Mouse (Mus musculus): Measurements from ENCODE around the gene Wdr18. TPM values are rescaled to one million over a fixed set of nuclear protein-coding genes. Genes with fewer than 3 reads are reported as not detected.
A peak's percentile ranks its signal among the peaks of the same experiment; 100 is the strongest.

Wdr18 gene
- total and polyA plus RNA-seq, 3 experiments, result 54.2 to 92.1 (median 70.8) TPM

DNA sequence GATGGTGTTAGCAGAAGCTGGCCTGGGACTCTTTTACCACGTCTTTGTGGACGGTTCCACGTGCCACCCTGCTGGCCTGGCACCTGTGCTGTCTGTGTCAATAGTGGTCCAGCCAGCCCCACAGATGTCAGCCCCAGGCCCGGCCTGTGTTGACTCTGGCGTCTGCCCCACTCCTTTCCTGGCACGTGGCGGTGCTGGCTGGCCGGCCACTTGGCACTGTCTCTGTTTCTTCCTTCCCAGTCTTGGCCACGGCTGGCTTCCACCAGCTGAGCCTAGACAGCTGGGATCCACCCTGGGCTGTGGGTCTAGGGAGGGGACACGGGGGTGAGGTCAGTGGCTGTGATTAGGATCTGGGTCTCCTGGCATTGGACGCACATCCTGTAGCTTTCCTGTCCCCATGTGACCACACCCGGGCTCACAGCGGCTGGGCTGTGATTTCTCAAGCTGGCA, 25.7 kb upstream of the Wdr18 start (continued):
- TF ChIP-seq POLR2A (IDR thresholded peaks at IDR 0.05; ENCODE audit: low read depth, low read length), result 0 out of 2 replicates have a peak, but pooled peaks have one; percentile 35
- TF ChIP-seq ETS1 (conservative IDR thresholded peaks at IDR 0.05; ENCODE audit: low read depth, low read length), result no peak

DNA sequence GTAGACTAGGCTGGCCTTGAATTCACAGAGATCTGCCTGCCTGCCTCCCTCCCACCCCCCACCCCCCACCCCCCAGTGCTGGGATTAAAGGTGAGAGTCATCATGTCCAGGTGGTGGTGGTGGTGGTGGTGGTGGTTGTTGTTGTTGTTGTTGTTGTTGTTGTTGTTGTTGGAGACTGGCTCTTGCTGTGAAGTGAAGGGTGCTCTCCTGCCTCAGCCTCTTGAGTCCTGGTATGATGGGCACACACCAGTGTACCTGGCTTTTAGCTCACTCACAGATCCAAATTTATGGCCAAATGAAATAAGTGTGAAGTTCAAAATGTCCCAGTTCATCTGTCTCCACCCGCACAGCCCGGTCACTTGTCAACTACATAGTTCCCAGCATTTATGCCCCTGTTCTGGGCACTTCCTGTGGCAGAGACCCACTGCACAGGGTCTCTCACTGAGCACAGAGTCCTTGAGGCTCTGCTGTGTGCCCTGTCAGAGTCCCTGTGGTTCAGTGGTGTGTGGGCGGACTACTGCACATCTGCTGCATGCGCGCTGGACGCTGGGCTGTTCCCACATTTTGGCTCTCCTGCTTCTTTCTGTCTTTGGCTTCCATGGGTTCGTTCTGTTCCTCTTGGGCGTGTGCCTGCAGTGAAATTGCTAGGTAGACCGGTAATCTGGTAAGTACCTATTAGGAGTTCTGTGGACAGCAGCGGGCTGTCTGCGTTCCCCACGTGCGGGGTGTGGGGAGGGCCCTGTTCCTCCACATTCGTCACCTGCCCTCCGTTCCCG, 25.0 kb upstream of the Wdr18 start:
- Histone ChIP-seq H3K36me3 (replicated peaks in 1 of 2; ENCODE audit: control insufficient read depth in 1 of 2, insufficient read depth in 1 of 2, low read length in 1 of 2) (peaks cover 73 to 96% of the 10 kb centered on the region in 2 experiments), H3K79me2 (replicated peaks; ENCODE audit: control insufficient read depth, extremely low read depth, insufficient read depth, poor library complexity, severe bottlenecking) (peaks cover 97% of the 10 kb centered on the region), H3K4me1 (ENCODE audit: control insufficient read depth in 1 of 2, insufficient read depth in 2 of 2) (peaks cover 68 to 98% of the 10 kb centered on the region in 2 experiments)

DNA sequence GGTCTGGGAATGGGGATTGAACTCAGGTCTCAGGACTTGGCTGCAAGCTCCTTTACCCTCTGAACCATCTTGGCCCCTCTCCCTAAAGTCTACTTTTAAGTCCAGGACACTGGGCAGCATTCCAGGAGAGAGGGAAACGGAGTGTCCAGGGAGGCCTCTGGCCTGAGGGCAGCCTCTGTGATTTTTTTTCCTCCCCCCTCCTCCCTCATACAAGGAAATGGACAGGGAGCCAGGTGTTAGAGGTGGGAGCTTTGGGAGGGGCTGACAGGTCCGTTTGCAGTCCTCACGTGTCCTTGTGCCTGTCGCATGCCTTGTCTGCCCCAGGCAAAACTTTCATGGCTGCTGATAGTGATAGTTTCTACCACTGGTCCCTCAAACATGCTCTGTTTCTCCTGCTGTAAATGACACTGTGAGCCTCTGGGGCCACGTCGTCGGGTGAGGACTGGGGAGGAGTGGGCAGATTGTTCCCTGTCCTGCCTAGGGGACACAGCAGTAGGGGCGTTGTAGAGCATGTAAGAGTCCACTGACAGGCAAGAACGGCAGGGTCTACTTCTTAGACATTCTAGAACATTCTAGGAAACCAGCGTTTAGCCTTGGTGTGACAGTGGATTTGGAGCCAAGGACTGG, 23.6 kb upstream of the Wdr18 start:
- Histone ChIP-seq H3K9me3 (replicated peaks; ENCODE audit: low read length) (no peaks in the 10 kb centered on the region), H3K4me3 (replicated peaks in 1 of 3; ENCODE audit: low read depth in 2 of 3, low read length in 2 of 3, poor library complexity in 1 of 3) (peak overlapping the region in 1 of 3 experiments; percentile 40), H3K36me3 (replicated peaks in 1 of 2; ENCODE audit: control insufficient read depth in 1 of 2, insufficient read depth in 1 of 2, low read length in 1 of 2) (peaks cover 66 to 91% of the 10 kb centered on the region in 2 experiments), H3K9ac (ENCODE audit: insufficient read depth, low read depth) (peak overlapping the region; percentile 43), H3K4me2 (ENCODE audit: insufficient read depth, low read depth, poor library complexity, severe bottlenecking) (peak overlapping the region; percentile 33), H3K27me3 (replicated peaks) (no peaks in the 10 kb centered on the region), H3K27ac (ENCODE audit: insufficient read depth, low read depth) (peak overlapping the region; percentile 97), H3K4me1 (ENCODE audit: control insufficient read depth in 1 of 2, insufficient read depth in 2 of 2) (peaks cover 73 to 96% of the 10 kb centered on the region in 2 experiments), H3K79me2 (replicated peaks; ENCODE audit: control insufficient read depth, extremely low read depth, insufficient read depth, poor library complexity, severe bottlenecking) (peaks cover 87% of the 10 kb centered on the region)
- no peak for TF ChIP-seq RAD21 (IDR thresholded peaks at IDR 0.05; ENCODE audit: low read depth, low read length)
- 0 out of 2 replicates have a peak, but pooled peaks have one; percentile 44 for TF ChIP-seq POLR2AphosphoS2 (IDR thresholded peaks at IDR 0.05; ENCODE audit: low read depth, low read length)
- no peak for TF ChIP-seq RCOR1 (conservative IDR thresholded peaks at IDR 0.05; ENCODE audit: low read depth, low read length)
- TF ChIP-seq MXI1 (IDR thresholded peaks at IDR 0.05; ENCODE audit: low read depth, low read length), result peak; percentile 66
- 0 out of 2 replicates have a peak, but pooled peaks have one; percentile 6 for TF ChIP-seq TCF12 (IDR thresholded peaks at IDR 0.05; ENCODE audit: low read depth, low read length)
- TF ChIP-seq BHLHE40 (IDR thresholded peaks at IDR 0.05; ENCODE audit: low read depth, low read length), result peak; percentile 81
- no peak for TF ChIP-seq EP300 (IDR thresholded peaks at IDR 0.05; ENCODE audit: low read length)
- 0 out of 2 replicates have a peak, but pooled peaks have one; percentile 54 for TF ChIP-seq CHD1 (IDR thresholded peaks at IDR 0.05; ENCODE audit: low read depth, low read length)
- peak; percentile 48; the same call in 1 of the 2 replicates for TF ChIP-seq SIN3A (IDR thresholded peaks at IDR 0.05; ENCODE audit: low read length)
- no peak for TF ChIP-seq USF2 (conservative IDR thresholded peaks at IDR 0.05; ENCODE audit: low read depth, low read length)
- TF ChIP-seq UBTF (IDR thresholded peaks at IDR 0.05; ENCODE audit: low read depth, low read length), result 0 out of 2 replicates have a peak, but pooled peaks have one; percentile 58
- peak; percentile 47; the same call in 1 of the 2 replicates for TF ChIP-seq MAX (IDR thresholded peaks at IDR 0.05; ENCODE audit: low read length)
- DNase-seq (ENCODE audit: extremely low read depth), result no peak
- dilution Hi-C loops (cut with MboI; ENCODE audit: extremely low pct_ligation_motif_present, extremely low pct_unique_long_range_greater_than_20kb, low sequenced_read_pairs), result no loop called here
- in situ Hi-C loops (cut with MboI; ENCODE audit: low pct_ligation_motif_present, low pct_unique_long_range_greater_than_20kb, low sequenced_read_pairs), result no loop called here

More for the DNA sequence above, 25.0 kb upstream of the Wdr18 start:
- peak overlapping the region; percentile 19; the same call in 1 of the 2 replicates for H3K4me2 ChIP-seq (ENCODE audit: insufficient read depth, low read depth, poor library complexity, severe bottlenecking)
- no peaks in the 10 kb centered on the region for H3K27me3 ChIP-seq (replicated peaks)
- dilution Hi-C loops (cut with MboI; ENCODE audit: extremely low pct_ligation_motif_present, extremely low pct_unique_long_range_greater_than_20kb, low sequenced_read_pairs), result no loop called here
- in situ Hi-C loops (cut with MboI; ENCODE audit: low pct_ligation_motif_present, low pct_unique_long_range_greater_than_20kb, low sequenced_read_pairs), result no loop called here
- peak overlapping the region in 1 of 3 experiments; percentile 3 for H3K4me3 ChIP-seq (replicated peaks in 1 of 3; ENCODE audit: low read depth in 2 of 3, low read length in 2 of 3, poor library complexity in 1 of 3)
- H3K9ac ChIP-seq (ENCODE audit: insufficient read depth, low read depth), result 0 out of 2 replicates have a peak overlapping the region, but pooled peaks have one; percentile 2
- peak overlapping the region; percentile 57 for H3K27ac ChIP-seq (ENCODE audit: insufficient read depth, low read depth)
- no peaks in the 10 kb centered on the region for H3K9me3 ChIP-seq (replicated peaks; ENCODE audit: low read length)
- TF ChIP-seq BHLHE40 (IDR thresholded peaks at IDR 0.05; ENCODE audit: low read depth, low read length) (peak; percentile 23; the same call in 1 of the 2 replicates), NELFE (IDR thresholded peaks at IDR 0.05; ENCODE audit: low read depth, low read length) (no peak), SMC3 (IDR thresholded peaks at IDR 0.05; ENCODE audit: low read depth, low read length) (no peak), NRF1 (IDR thresholded peaks at IDR 0.05; ENCODE audit: low read depth, low read length) (no peak), JUND (conservative IDR thresholded peaks at IDR 0.05; ENCODE audit: low read depth, low read length) (no peak)
- DNase-seq (ENCODE audit: extremely low read depth), result no peak
